Mouse (Mus musculus) cerebellum, adult 2 months (tissue): ENCODE results near the gene Tbcel.

Experiments
- CTCF ChIP-seq: fragments of 200-500 bp; IDR thresholded peaks from 2 replicates; pipeline ENCODE4 v1.5.1; 2011; ENCODE audit warnings: low read depth, mild to moderate bottlenecking, control low read depth, low read length, moderate library complexity, borderline replicate concordance; ENCODE audit not compliant: insufficient read depth
- POLR2A ChIP-seq: fragments of 200-500 bp; IDR thresholded peaks from 2 replicates; pipeline ENCODE4 v1.6.1; 2011; ENCODE audit warnings: low read length, control low read depth, borderline replicate concordance; ENCODE audit not compliant: insufficient read depth

- TF ChIP-seq CTCF: no peak
- TF ChIP-seq POLR2A: no peak
Measured at GRCm38 (mm10) chr9:42457501-42457900, 50.1 kb downstream of the Tbcel start.
